Mouse (Mus musculus) lung, embryonic 15.5 days (tissue): ENCODE measurements around the gene Nlgn2. TPM values are rescaled to one million over a fixed set of nuclear protein-coding genes. Genes with fewer than 3 reads are reported as not detected.
A peak's percentile ranks its signal among the peaks of the same experiment; 100 is the strongest.

ENCODE experiments used
- ATAC-seq: fragments of 200-750 bp; cut with Nextera tagmentation; 2 replicates; pipeline ENCODE4 v1.8.0; 2017; ENCODE audit warnings: moderate number of reproducible peaks, borderline replicate concordance; ENCODE audit not compliant: low FRiP score, low TSS enrichment; ENCODE audit errors: extremely low read depth
- H3K27ac ChIP-seq: fragments of 300-500 bp; sonication (generic); 2 replicates; pipeline ENCODE4 v1.5.1; 2015; ENCODE audit warnings: moderate library complexity, mild to moderate bottlenecking, inconsistent platforms
- H3K27me3 ChIP-seq: fragments of 300-500 bp; sonication (generic); 2 replicates; pipeline ENCODE4 v1.6.1; 2015; ENCODE audit warnings: inconsistent platforms
- H3K36me3 ChIP-seq: fragments of 300-500 bp; sonication (generic); 2 replicates; pipeline ENCODE4 v1.6.1; 2015; ENCODE audit warnings: inconsistent platforms
- H3K4me1 ChIP-seq: fragments of 300-500 bp; sonication (generic); 2 replicates; pipeline ENCODE4 v1.6.1; 2015; ENCODE audit warnings: inconsistent platforms
- H3K4me2 ChIP-seq: fragments of 300-500 bp; sonication (generic); 2 replicates; pipeline ENCODE4 v1.6.1; 2015; ENCODE audit warnings: inconsistent platforms, mild to moderate bottlenecking, moderate library complexity
- H3K4me3 ChIP-seq: fragments of 300-500 bp; sonication (generic); 2 replicates; pipeline ENCODE4 v1.5.1; 2015; ENCODE audit warnings: mild to moderate bottlenecking, inconsistent platforms
- H3K9ac ChIP-seq: fragments of 300-500 bp; sonication (generic); 2 replicates; pipeline ENCODE4 v1.6.1; 2015; ENCODE audit warnings: inconsistent platforms
- H3K9me3 ChIP-seq: fragments of 300-500 bp; sonication (generic); 2 replicates; pipeline ENCODE4 v1.6.1; 2016; ENCODE audit warnings: inconsistent platforms
- WGBS: fragments of 180-500 bp; shearing (Covaris S2); methylation state at CpG from one replicate; pipeline ENCODE4 v1.1.7; 2015; 5-methylcytosine and 5-hydroxymethylcytosine counted together
- polyA plus RNA-seq: library from polyadenylated mRNA; unstranded; fragments of >200 nt; fragmentation: Nextera tagmentation; extraction: Ambion mirVana; gene quantifications from 2 replicates; pipeline ENCODE4 v1.2.1, GENCODE M21; 2015

Nlgn2 gene
- polyA plus RNA-seq, 1 experiment from 2014 or later, result 6.5 TPM

DNA sequence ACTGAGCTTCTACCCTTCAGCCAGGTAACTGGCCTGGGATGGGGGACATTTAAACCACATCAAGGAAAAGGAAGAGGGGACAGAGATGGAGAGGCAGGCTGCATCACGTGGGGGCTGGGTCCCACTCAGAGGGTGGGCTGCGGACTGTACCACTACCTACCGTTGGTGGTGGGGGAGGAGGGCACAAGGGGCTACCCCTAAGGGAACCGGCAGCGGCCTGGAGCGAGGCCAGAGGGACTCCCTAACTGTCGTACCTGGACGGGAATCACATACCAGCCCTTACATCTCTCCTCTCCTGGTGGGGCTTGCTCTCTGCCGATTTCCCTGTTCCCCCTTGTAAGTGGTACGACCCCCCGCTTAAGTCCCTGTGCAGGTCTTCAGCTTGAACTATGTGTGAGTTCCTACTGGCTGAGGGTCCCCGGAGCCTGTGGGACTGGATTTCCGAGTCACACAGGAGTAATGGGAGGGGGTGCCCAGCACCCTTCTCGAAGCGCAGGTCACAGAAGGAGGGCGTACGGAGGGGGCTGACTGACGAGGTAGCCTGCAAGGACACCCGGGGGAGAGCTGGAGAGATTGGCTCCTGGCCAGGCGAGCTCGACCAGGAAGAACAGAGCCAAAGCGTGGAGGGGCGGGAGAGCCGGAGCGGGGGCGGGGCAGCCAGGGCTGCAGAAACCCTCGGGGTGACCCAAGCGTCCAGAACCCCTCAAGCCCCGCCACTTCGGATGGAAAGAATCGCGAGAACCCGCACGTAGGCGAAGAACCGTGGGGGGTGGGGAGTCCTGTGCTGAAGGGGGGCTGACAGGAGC, 37.0 kb downstream of the Nlgn2 start:
- Histone ChIP-seq H3K4me2 (peak overlapping the region; percentile 97), H3K4me3 (peak overlapping the region; percentile 59), H3K9ac (peak overlapping the region; percentile 43), H3K27ac (no peak overlapping the region; the same call in 1 of the 2 replicates), H3K4me1 (peaks cover 62% of the 10 kb centered on the region), H3K9me3 (no peaks in the 10 kb centered on the region), H3K36me3 (no peaks in the 10 kb centered on the region), H3K27me3 (peaks cover 53% of the 10 kb centered on the region)
- peak; percentile 27 for ATAC-seq
- under 1% methylated on average over 35 of the region's 36 CpGs for WGBS

DNA sequence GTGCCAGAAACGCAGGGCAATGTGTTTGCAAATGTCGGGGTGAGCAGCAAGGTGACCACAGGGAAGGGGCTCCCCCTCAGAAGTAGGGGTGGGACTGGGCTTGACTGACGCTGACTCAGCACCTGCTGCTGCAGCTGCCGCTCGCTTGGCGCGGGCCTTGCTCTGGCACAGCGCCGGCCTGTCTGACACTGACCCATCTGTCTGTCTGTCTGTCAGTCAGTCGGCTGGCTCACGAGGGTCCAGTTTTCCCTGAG, 37.5 kb downstream of the Nlgn2 start:
- Histone ChIP-seq H3K4me3 (peak overlapping the region; percentile 59), H3K9ac (no peak overlapping the region), H3K4me2 (peak overlapping the region; percentile 97), H3K27me3 (peaks cover 48% of the 10 kb centered on the region), H3K9me3 (no peaks in the 10 kb centered on the region), H3K4me1 (peaks cover 63% of the 10 kb centered on the region), H3K27ac (no peak overlapping the region; the same call in 1 of the 2 replicates), H3K36me3 (no peaks in the 10 kb centered on the region)
- ATAC-seq, result no peak
- 0% methylated on average over 11 of the region's 11 CpGs for WGBS

DNA sequence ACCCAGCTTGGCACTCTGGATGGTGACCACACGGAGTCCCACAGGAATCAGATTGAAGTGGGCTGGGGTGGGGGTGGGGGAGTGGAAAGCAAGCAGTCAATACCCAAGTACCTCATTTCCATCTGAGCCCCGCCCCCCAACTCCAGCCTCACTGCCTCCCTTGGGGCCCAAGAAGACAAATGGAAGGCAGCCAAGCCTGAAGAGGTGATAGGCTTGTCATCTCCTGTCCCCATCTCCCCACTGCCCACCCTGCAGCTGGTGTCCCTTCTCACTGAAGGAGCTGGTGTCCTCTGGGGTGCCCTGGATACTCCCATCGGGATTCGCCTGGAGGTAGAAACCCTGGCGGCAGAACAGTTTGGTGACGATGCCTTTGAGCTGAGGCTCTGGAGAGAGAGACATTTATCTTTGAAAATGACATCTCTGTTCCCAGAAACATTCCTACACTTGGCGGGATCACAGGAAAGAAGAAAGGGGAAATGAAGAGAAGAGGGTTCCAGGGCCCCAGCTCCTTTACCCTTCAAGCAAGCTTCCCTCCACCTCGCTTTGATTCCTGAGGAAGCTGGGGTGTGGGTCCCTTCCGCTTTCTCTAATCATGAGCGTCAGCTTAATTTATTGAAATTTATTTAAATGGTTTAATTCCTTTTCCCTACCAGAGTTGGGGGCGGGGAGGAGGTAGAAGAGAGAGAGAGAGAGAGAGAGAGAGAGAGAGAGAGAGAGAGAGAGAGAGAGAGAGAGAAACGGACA, 38.0 kb downstream of the Nlgn2 start:
- 18% methylated on average over 12 of the region's 12 CpGs for WGBS
- no peak overlapping the region for H3K9ac ChIP-seq
- no peak overlapping the region; the same call in 1 of the 2 replicates for H3K27ac ChIP-seq
- H3K4me2 ChIP-seq, result peak overlapping the region; percentile 97
- H3K4me1 ChIP-seq, result peaks cover 58% of the 10 kb centered on the region
- no peak for ATAC-seq
- no peak overlapping the region; the same call in 1 of the 2 replicates for H3K4me3 ChIP-seq
- no peaks in the 10 kb centered on the region for H3K36me3 ChIP-seq
- peaks cover 43% of the 10 kb centered on the region for H3K27me3 ChIP-seq
- no peaks in the 10 kb centered on the region for H3K9me3 ChIP-seq

DNA sequence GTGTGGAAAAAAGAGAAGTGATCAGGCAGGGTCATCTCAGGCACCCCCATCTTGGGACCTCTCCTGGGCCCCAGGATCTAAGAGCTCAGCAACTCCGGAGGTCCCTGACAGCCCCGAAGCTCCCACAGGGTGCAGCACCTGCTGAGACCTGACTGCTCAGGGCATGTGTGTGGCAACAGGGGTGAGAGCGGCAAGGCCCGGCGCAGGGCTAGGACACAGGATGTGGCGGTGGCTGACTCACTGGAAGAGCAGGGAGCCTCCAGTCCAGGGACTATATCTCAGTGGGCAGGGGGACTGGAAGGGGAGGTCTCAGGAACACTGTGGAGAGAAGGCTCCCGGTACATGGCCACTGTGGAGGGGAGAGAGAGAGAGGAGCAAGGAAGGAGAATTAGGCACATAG, 39.7 kb downstream of the Nlgn2 start:
- no peaks in the 10 kb centered on the region for H3K36me3 ChIP-seq
- H3K27me3 ChIP-seq, result peaks cover 31% of the 10 kb centered on the region
- WGBS, result 77% methylated on average over 7 of the region's 7 CpGs
- H3K9ac ChIP-seq, result no peak overlapping the region
- no peak overlapping the region for H3K4me3 ChIP-seq
- H3K4me1 ChIP-seq, result peaks cover 42% of the 10 kb centered on the region
- no peak overlapping the region for H3K27ac ChIP-seq
- no peak for ATAC-seq
- no peaks in the 10 kb centered on the region for H3K9me3 ChIP-seq
- H3K4me2 ChIP-seq, result no peak overlapping the region

DNA sequence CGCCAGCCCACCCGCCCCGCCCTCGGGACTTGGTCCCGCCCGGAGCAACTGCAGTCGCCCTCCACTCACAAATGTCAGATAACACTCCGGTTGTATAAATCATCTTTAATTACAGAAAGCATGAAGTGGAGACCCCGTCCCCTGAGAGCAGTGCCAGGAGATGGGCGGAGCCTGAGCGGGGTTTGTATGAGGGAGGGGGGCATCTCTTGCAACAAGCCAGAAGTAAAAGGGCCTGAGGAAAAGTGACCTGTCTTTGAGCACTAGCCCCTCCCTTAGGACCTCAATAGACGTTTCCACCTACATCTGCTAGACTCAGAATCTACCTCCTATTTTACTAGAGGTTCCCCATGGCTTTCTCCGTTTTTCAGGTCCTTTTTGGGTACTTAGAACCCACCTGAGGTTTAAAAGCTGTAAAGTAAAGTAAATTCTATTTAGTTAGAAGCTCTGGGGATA, 41.6 kb downstream of the Nlgn2 start:
- no peaks in the 10 kb centered on the region for H3K36me3 ChIP-seq
- H3K4me2 ChIP-seq, result peak overlapping the region; percentile 96
- 0 out of 2 replicates have a peak overlapping the region, but pooled peaks have one; percentile 78 for H3K27ac ChIP-seq
- peaks cover 22% of the 10 kb centered on the region for H3K4me1 ChIP-seq
- no peaks in the 10 kb centered on the region for H3K9me3 ChIP-seq
- H3K27me3 ChIP-seq, result peaks cover 15% of the 10 kb centered on the region; the same call in 1 of the 2 replicates
- WGBS, result 3% methylated on average over 13 of the region's 13 CpGs
- no peak for ATAC-seq
- H3K4me3 ChIP-seq, result peak overlapping the region; percentile 55
- no peak overlapping the region for H3K9ac ChIP-seq

DNA sequence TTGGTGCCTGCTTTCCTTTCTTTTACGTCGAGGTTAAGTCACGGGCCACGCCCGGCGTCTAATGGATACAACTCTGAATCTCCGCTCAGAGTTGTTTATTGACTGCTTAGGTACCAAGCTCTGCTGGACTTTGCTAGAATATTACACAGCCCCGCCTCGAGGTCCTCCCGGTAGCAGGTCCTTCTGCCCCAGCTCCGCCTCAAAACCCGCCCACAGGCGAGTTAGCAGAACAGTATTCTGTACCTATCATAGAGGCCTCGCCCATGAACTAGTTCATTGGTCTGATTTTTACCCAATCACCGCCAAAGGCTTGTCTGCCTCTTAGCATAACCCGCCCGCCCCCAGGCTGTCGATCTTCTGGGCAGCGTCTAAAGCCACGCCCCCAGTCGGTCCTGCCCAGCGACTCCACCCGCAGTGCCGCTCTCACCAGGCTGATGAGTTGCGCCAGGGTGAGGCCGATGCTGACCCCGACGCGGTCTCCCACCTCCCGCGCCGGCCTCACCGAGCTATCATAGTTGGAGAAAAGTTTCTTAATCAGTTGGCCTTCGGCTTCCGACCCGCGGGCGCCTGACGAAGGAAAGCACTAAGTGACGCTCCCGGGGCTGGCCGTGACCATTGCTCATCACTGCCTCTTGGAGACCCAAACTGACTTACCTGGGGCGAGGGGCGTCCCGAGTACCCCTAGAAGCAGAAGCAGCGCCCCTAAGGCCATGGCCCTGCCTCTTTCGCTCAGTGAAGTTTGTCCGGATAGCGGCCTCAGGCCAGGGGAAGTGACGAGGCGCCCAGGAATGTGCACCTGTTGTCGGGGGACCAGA, 42.2 kb downstream of the Nlgn2 start, which contains the start of gene Chrnb1:
TSS of gene Chrnb1 (minus strand) at position 776 of the 815 bp plus-strand sequence.
- H3K27me3 ChIP-seq, result peaks cover 9% of the 10 kb centered on the region; the same call in 1 of the 2 replicates
- H3K9ac ChIP-seq, result peak within 1 kb of the TSS; percentile 51
- peak within 1 kb of the TSS; percentile 96 for H3K4me2 ChIP-seq
- no peaks in the 10 kb centered on the region for H3K9me3 ChIP-seq
- peak; percentile 96 for ATAC-seq
- H3K36me3 ChIP-seq, result no peaks in the 10 kb centered on the region
- H3K27ac ChIP-seq, result peak within 1 kb of the TSS; percentile 78
- H3K4me1 ChIP-seq, result peaks cover 16% of the 10 kb centered on the region
- peak within 1 kb of the TSS; percentile 55 for H3K4me3 ChIP-seq
- WGBS, result 2% methylated on average over 52 of the region's 52 CpGs

DNA sequence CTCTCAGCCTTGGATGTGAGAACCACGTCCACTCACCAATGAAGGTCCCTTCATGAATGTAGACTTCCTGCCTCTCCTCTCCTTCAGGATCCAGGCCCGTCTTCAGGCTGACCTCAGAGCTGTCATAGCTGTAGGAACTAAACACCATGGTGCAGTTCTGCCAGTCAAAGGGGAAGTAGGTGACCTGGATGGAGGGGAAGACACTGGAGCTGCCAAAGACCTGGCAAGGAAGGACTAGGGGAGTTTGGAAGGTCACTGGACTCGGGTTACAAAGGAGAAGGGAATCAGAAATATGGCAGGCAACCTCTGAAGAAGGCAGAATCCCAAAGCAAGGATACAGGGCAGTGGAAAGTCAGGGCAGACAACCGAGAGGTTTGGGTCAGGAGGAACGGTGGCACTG, 44.2 kb downstream of the Nlgn2 start:
- WGBS, result 49% methylated on average over 5 of the region's 5 CpGs
- ATAC-seq, result no peak
- Histone ChIP-seq H3K4me1 (0 out of 2 replicates have a peak, but pooled peaks cover 3% of the 10 kb centered on the region), H3K9ac (no peak overlapping the region), H3K27me3 (0 out of 2 replicates have a peak, but pooled peaks cover 5% of the 10 kb centered on the region), H3K9me3 (no peaks in the 10 kb centered on the region), H3K36me3 (no peaks in the 10 kb centered on the region), H3K4me2 (no peak overlapping the region), H3K4me3 (no peak overlapping the region), H3K27ac (no peak overlapping the region)

DNA sequence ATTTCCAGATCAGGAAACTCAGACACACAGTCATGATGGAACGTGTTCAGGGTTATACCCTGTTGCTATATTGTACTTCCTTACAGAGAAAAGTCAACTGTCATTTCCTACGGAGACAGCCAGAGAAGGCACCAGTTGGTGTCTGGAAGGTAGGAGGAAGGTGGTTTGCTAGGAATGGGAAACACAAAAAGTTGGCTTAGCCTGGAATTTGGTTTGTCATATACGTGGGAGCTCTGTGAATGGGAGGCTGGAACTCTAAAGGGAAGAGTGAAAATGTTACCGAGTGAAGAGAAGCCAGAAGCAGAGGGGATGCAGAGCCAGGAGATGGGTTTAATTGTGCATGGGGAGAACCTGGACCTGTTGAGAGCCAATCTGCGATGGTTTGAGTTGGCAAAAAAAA, 46.2 kb downstream of the Nlgn2 start:
- no peak overlapping the region for H3K4me3 ChIP-seq
- WGBS, result 65% methylated on average over 5 of the region's 5 CpGs
- no peak overlapping the region for H3K9ac ChIP-seq

DNA sequence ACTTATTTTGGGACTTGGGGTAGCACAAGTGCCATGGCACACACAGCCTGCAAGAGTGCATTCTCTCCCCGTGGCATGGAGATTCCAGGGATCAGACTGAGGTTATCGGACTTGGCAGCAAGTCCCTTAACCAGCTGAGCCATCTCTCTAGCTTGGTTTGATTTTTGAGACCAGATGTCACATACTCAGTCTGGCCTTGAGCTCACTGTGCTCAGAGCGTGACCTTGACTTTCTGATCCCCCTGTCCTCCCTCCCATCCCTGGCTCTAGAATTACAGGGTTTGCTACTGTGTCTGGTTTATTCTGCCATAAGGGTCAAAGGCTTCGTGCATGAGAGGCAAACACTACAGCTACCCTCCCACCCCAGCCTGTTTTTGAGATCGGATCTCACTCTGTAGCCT, 48.2 kb downstream of the Nlgn2 start:
- no peak overlapping the region for H3K9ac ChIP-seq
- no peak overlapping the region for H3K4me2 ChIP-seq
- H3K36me3 ChIP-seq, result no peaks in the 10 kb centered on the region
- H3K27ac ChIP-seq, result no peak overlapping the region
- 51% methylated on average over 5 of the region's 5 CpGs for WGBS
- H3K4me3 ChIP-seq, result no peak overlapping the region
- no peak for ATAC-seq
- peaks cover 7% of the 10 kb centered on the region; the same call in 1 of the 2 replicates for H3K4me1 ChIP-seq
- no peaks in the 10 kb centered on the region for H3K27me3 ChIP-seq
- no peaks in the 10 kb centered on the region for H3K9me3 ChIP-seq

More for the DNA sequence above, 46.2 kb downstream of the Nlgn2 start:
- Histone ChIP-seq H3K27ac (no peak overlapping the region), H3K4me2 (no peak overlapping the region), H3K4me1 (0 out of 2 replicates have a peak, but pooled peaks cover 3% of the 10 kb centered on the region), H3K9me3 (no peaks in the 10 kb centered on the region), H3K36me3 (no peaks in the 10 kb centered on the region), H3K27me3 (no peaks in the 10 kb centered on the region)
- no peak for ATAC-seq

DNA sequence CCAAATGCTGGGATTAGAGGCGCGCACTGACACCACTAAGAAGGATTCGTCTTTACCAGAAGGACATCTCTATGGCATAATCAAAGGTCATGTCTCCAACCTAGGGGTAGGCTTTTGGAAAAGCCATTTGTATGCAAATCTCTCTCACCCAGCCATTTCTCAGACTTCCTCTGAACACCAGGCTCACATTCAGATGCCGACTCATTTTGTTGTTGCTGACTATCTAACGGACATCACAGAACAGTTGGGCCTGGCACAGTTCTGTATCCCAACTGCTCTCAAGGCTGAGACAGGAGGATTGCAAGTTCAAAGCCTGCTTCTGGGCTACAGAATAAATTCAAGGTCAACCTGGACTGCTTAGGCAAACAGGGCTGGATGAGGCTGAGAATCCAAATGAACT, 50.3 kb downstream of the Nlgn2 start:
- Histone ChIP-seq H3K27ac (no peak overlapping the region), H3K4me1 (peaks cover 7% of the 10 kb centered on the region; the same call in 1 of the 2 replicates), H3K27me3 (no peaks in the 10 kb centered on the region), H3K4me2 (no peak overlapping the region), H3K36me3 (no peaks in the 10 kb centered on the region), H3K9me3 (no peaks in the 10 kb centered on the region), H3K4me3 (no peak overlapping the region), H3K9ac (no peak overlapping the region)
- 88% methylated on average over 5 of the region's 5 CpGs for WGBS
- no peak for ATAC-seq

DNA sequence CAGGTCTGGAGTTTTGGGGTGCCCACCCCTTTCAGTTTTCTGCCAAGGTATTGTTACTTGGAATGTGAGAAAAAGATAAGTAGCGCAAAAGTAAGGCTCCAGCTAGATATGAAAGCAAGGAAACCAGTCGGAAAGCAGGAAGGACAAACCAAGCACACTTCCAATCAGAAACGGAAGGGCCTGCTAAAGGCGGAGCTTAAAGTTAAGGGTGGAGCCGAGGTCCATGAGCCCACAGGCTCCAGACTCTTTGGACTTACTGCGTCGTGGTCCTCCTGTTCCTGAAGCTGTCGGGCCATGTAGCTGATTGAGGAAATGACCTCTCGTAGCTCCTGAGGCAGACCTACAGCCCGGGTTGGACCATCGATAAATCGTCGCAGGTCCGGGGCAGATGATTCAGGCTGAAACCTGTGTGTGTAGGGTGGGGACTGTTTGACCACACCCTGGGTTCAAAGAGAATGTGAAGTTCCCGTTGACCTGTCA, 52.8 kb downstream of the Nlgn2 start:
- H3K9ac ChIP-seq, result no peak overlapping the region

More for the DNA sequence above, 52.8 kb downstream of the Nlgn2 start:
- WGBS, result 35% methylated on average over 15 of the region's 15 CpGs
- no peaks in the 10 kb centered on the region for H3K9me3 ChIP-seq
- no peaks in the 10 kb centered on the region for H3K36me3 ChIP-seq
- no peaks in the 10 kb centered on the region for H3K27me3 ChIP-seq
- H3K4me1 ChIP-seq, result peaks cover 7% of the 10 kb centered on the region; the same call in 1 of the 2 replicates
- H3K4me2 ChIP-seq, result peak overlapping the region; percentile 50
- ATAC-seq, result no peak
- H3K27ac ChIP-seq, result no peak overlapping the region
- peak overlapping the region; percentile 20; the same call in 1 of the 2 replicates for H3K4me3 ChIP-seq
